Mouse (Mus musculus): ENCODE data around the gene Amn. TPM values are rescaled to one million over a fixed set of nuclear protein-coding genes. Genes with fewer than 3 reads are reported as not detected.

Amn gene
- polyA plus RNA-seq, 1 experiment from 2014 or later: 1.2 TPM

DNA sequence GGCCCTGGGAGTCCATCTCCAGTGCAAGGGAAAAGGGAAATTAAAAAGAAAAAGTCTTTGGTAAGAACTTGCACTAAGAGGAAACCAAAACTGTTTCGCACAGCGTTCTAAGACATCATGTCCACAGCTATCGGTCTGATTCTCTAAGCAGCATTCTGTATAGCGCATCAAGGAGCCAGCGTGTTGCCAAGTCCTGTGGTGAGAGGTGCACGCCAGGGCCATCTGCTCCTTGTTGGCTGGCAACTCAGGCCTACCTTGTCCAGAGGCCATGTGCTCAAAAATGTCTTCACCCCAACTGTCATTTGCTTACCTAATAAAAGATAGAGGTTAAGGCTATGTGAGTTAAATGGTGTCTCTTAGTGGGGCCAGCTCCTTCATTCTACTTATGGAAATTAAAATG is 29.0 kb upstream of the Amn start:
- Histone ChIP-seq H3K36me3 (peaks cover 54% of the 10 kb centered on the region), H3K27me3 (replicated peaks) (no peaks in the 10 kb centered on the region), H3K9ac (no peak overlapping the region), H3K4me1 (no peaks in the 10 kb centered on the region), H3K27ac (no peak overlapping the region), H3K4me3 (no peak overlapping the region), H3K4me2 (replicated peaks) (no peak overlapping the region), H3K9me3 (no peaks in the 10 kb centered on the region)
- 95% methylated on average over 6 of the region's 6 CpGs for WGBS
- no peak for ATAC-seq (ENCODE audit: low FRiP score, low read depth)

DNA sequence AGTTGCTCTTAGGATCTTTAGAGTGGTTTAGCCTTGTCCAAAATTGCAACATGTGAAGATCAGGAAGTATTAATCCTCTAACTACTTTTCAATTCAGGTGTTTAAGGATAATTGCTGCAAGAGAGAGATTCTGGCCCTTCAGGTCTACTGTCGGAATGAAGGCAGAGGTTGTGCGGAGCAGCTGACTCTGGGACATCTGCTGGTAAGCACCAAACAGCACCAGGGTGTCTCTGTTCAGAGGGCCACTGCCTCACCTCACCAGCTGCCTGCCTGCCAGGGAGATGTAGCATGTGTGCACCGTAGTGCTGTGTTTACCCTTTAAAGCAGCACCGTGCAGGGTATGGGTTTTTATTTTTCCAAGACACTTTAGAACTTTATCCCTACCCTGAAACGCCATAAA is 28.5 kb upstream of the Amn start:
- no peak for ATAC-seq (ENCODE audit: low FRiP score, low read depth)
- H3K9me3 ChIP-seq: no peaks in the 10 kb centered on the region
- H3K4me2 ChIP-seq (replicated peaks): no peak overlapping the region
- no peak overlapping the region for H3K27ac ChIP-seq
- peaks cover 58% of the 10 kb centered on the region for H3K36me3 ChIP-seq
- no peaks in the 10 kb centered on the region for H3K27me3 ChIP-seq (replicated peaks)
- no peak overlapping the region for H3K4me3 ChIP-seq
- 93% methylated on average over 5 of the region's 5 CpGs for WGBS
- no peak overlapping the region for H3K9ac ChIP-seq
- H3K4me1 ChIP-seq: no peaks in the 10 kb centered on the region

DNA sequence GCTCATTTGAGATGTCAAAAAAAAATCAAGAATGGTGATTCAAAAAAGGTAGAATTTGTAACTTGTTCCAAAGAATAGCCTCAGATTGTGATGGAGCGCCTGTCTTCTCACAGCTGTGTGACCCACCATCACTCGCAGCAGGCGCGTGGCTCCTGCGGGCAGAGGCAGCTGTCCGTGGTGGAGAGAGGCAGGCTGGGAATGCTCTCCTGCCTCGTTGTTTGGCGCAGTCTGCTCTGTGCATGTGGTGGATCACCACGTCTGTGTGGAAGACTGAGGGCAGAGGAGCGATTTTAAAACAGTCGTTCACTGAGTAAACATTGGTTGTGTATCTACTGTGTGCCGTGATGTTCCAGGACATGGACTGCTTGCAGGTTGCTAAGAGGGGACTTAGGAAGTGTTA is 27.2 kb upstream of the Amn start:
- H3K36me3 ChIP-seq: peaks cover 57% of the 10 kb centered on the region

DNA sequence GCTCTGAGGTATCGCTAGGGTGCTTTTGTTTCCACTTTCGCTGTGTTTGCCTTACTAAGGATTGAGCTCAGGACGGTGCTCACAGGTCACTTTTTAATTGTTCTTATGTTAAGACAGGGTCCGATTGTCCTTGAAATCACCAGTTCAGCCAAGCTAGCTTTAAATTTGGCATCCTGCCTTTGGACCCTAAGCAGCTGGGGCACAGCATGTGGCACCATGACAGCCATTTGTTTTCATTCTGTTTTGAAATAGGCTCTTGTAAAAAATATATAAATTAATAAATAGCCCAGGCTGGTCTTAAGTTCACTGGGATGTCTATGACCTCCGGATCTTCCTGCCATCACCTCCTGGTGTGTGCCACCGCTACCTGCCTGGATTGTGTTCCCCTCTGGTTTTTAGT is 25.8 kb upstream of the Amn start:
- Histone ChIP-seq H3K4me3 (no peak overlapping the region), H3K36me3 (peaks cover 56% of the 10 kb centered on the region), H3K9ac (no peak overlapping the region), H3K27ac (no peak overlapping the region), H3K4me2 (replicated peaks) (no peak overlapping the region), H3K9me3 (no peaks in the 10 kb centered on the region), H3K4me1 (no peaks in the 10 kb centered on the region), H3K27me3 (replicated peaks) (no peaks in the 10 kb centered on the region)
- WGBS: 86% methylated on average over 6 of the region's 6 CpGs
- no peak for ATAC-seq (ENCODE audit: low FRiP score, low read depth)

More for the DNA sequence above, 27.2 kb upstream of the Amn start:
- H3K4me1 ChIP-seq: no peaks in the 10 kb centered on the region
- H3K27ac ChIP-seq: no peak overlapping the region
- no peaks in the 10 kb centered on the region for H3K27me3 ChIP-seq (replicated peaks)
- no peaks in the 10 kb centered on the region for H3K9me3 ChIP-seq
- H3K4me2 ChIP-seq (replicated peaks): no peak overlapping the region
- no peak overlapping the region for H3K9ac ChIP-seq
- WGBS: 91% methylated on average over 12 of the region's 12 CpGs
- no peak overlapping the region for H3K4me3 ChIP-seq
- no peak for ATAC-seq (ENCODE audit: low FRiP score, low read depth)

DNA sequence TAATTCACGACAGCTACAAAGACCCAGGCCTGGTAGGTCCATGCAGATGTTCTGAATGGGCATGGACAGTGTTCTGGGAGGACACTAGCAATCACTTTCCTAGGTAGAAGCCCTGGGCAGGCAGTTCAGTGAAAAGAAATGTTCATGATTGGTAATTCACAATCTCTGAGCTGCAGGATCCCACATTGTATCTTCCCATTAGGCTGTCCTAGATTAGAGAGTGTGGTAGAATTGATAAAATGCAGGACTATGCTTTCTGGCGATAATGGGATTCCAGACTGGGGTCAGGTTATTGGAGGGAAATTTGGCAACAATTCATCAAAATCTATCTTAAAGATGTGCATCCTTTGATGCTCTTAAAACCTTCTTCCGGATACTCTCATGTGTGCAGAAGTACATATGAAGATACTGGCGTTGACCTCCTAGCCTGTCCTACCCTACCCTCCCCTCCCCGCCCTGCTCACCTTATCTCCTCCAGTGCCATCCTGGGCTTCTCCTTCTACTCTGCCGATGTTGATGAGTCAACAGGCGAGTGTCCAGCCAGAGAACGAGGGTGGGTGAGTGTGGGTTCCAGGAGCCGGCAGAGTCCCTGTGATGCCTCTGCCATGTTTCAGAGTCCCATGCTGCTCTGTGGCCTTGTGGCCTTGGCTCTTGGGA is 24.0 kb upstream of the Amn start:
- no peak overlapping the region for H3K9ac ChIP-seq
- H3K4me1 ChIP-seq: no peaks in the 10 kb centered on the region
- no peak for ATAC-seq (ENCODE audit: low FRiP score, low read depth)
- H3K9me3 ChIP-seq: no peaks in the 10 kb centered on the region
- WGBS: 92% methylated on average over 9 of the region's 9 CpGs
- H3K27me3 ChIP-seq (replicated peaks): no peaks in the 10 kb centered on the region
- no peak overlapping the region for H3K4me3 ChIP-seq
- no peak overlapping the region for H3K4me2 ChIP-seq (replicated peaks)
- H3K27ac ChIP-seq: no peak overlapping the region
- H3K36me3 ChIP-seq: peaks cover 56% of the 10 kb centered on the region

DNA sequence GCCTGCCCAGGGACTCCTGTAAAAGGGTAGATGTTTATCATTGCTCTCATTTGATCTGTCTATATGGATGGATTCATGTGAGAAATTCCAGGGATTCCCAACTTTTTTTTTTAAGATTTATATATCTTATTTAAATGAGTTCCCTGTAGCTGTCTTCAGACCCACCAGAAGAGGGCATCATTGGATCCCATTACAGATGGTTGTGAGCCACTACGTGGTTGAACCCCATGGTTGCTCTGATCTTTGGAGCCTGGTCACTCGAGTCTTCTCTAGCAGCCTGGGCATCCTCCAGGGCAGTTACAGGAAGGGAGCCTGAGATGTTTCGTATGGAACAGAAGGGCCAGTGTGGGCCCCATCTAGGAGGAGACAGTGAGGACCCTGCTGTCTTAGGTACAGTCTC is 21.8 kb upstream of the Amn start:
- WGBS: 67% methylated on average over 3 of the region's 3 CpGs
- Histone ChIP-seq H3K27me3 (replicated peaks) (no peaks in the 10 kb centered on the region), H3K27ac (no peak overlapping the region), H3K36me3 (peaks cover 38% of the 10 kb centered on the region), H3K9me3 (no peaks in the 10 kb centered on the region), H3K9ac (no peak overlapping the region), H3K4me2 (replicated peaks) (no peak overlapping the region), H3K4me3 (no peak overlapping the region), H3K4me1 (no peaks in the 10 kb centered on the region)
- ATAC-seq (ENCODE audit: low FRiP score, low read depth): no peak

DNA sequence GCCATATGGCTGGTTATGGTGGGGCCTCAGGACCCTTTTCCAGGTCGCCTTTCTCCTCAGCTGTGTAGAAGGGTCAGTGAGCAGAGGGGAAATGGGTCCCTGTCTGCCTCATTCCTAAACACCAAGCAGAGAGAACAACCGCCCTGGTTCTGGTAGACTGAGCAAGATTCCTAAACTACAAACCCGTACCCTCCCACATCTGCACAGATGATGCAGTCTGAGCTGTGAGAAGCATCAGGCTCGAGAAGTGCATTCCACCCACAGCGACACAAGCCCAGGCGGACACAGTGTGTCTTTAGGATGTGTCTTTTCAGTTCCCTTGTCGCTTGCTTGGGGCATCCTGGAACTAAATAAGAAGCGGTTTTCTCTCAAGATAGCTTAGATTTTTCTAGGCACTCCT is 20.8 kb upstream of the Amn start:
- no peaks in the 10 kb centered on the region for H3K27me3 ChIP-seq (replicated peaks)
- ATAC-seq (ENCODE audit: low FRiP score, low read depth): no peak
- WGBS: 86% methylated on average over 8 of the region's 8 CpGs
- H3K4me1 ChIP-seq: no peaks in the 10 kb centered on the region
- H3K9me3 ChIP-seq: no peaks in the 10 kb centered on the region
- no peak overlapping the region for H3K9ac ChIP-seq
- H3K4me2 ChIP-seq (replicated peaks): no peak overlapping the region
- H3K27ac ChIP-seq: no peak overlapping the region
- no peak overlapping the region for H3K4me3 ChIP-seq
- H3K36me3 ChIP-seq: peaks cover 38% of the 10 kb centered on the region

DNA sequence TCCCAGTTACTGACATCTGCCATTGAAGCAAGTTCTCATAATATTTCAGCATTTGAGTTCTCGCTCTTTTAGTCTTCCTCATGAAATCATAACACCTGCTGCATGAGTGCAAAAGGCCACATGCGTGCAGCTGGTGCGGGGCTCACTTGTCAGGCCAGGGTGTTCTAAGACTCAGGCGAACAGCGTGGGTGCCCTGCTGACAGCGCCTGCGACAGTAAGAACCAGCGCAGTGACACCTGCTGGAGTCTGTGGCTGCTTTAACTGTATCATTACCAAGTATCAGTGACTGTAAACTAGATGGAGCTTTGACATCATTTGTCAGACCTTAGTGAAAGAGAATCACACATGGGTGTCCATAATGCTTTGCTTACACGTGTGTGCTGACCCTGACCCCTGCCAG is 19.7 kb upstream of the Amn start:
- no peaks in the 10 kb centered on the region for H3K27me3 ChIP-seq (replicated peaks)
- 79% methylated on average over 9 of the region's 9 CpGs for WGBS
- H3K4me1 ChIP-seq: no peaks in the 10 kb centered on the region
- H3K36me3 ChIP-seq: peaks cover 43% of the 10 kb centered on the region
- no peak overlapping the region for H3K4me3 ChIP-seq
- no peak overlapping the region for H3K27ac ChIP-seq
- H3K4me2 ChIP-seq (replicated peaks): no peak overlapping the region
- H3K9ac ChIP-seq: no peak overlapping the region
- no peaks in the 10 kb centered on the region for H3K9me3 ChIP-seq
- ATAC-seq (ENCODE audit: low FRiP score, low read depth): no peak

DNA sequence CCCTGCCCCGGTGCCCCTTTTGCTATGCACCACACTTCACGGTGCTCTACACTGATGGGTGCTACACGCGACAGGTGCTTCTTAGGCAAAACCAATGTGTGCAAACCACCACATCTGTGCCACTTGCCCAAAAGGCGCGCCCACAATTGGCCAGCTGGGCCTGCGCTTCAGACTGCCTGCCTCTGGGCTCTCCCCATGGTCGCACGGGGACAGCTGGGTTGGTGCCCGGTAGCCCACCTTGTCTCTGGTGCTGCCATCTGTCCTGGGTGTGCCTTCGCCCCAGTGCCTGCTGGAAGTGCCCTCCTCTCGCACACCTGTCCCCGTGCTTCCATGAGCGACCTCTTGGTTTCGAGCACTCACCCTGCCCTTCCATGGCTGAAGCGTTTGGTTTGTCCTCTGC is 7.2 kb upstream of the Amn start:
- H3K4me2 ChIP-seq (replicated peaks): no peak overlapping the region
- no peak for ATAC-seq (ENCODE audit: low FRiP score, low read depth)
- no peak overlapping the region for H3K27ac ChIP-seq
- H3K27me3 ChIP-seq (replicated peaks): no peaks in the 10 kb centered on the region
- H3K36me3 ChIP-seq: peaks cover 38% of the 10 kb centered on the region
- no peaks in the 10 kb centered on the region for H3K4me1 ChIP-seq
- H3K9me3 ChIP-seq: no peaks in the 10 kb centered on the region
- 95% methylated on average over 16 of the region's 16 CpGs for WGBS
- H3K4me3 ChIP-seq: no peak overlapping the region
- H3K9ac ChIP-seq: no peak overlapping the region

DNA sequence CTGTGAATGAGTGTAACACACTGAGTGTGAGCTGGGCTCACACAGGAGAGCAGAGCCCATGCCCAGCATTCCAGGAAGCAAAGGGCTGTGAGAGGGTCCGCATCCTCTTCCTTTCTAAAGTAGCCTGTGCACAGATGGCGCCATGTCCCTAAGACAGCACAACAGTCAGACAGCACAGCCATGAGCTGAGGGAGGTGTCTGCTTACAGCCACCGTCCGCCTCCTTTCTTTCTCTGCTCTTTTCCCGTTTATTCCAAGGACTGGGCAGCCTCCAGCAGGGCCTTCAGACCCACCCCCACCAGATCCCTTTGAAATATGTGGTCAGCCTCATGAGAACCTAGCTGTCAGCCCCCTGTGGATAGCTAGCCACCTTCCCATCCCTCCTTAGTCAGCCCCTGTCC is 5.7 kb upstream of the Amn start:
- 70% methylated on average over 5 of the region's 5 CpGs for WGBS
- Histone ChIP-seq H3K9me3 (no peaks in the 10 kb centered on the region), H3K36me3 (peaks cover 38% of the 10 kb centered on the region), H3K4me2 (replicated peaks) (no peak overlapping the region), H3K4me3 (no peak overlapping the region), H3K27ac (no peak overlapping the region), H3K9ac (no peak overlapping the region), H3K27me3 (replicated peaks) (peaks cover 11% of the 10 kb centered on the region), H3K4me1 (no peaks in the 10 kb centered on the region)
- no peak for ATAC-seq (ENCODE audit: low FRiP score, low read depth)

DNA sequence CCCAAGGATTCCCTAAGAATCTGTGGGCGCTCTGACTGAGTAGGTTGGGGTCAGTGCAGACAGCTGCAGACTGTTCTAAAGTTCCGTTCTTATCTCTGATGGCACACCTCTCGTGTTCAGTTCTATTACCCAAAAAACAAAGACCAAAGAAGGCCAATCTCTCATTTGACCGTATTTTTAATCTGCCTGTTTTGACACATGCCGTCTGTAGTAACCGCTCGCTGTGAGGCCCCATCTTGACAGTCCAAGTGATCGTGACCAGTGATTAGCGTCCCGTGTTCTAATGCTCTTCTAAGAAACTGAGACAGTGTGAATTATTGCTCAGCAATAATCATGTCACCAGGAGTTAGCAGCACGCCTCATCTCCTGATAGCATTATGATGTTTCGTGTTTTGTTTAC is 4.3 kb upstream of the Amn start:
- 84% methylated on average over 12 of the region's 12 CpGs for WGBS
- ATAC-seq (ENCODE audit: low FRiP score, low read depth): no peak

DNA sequence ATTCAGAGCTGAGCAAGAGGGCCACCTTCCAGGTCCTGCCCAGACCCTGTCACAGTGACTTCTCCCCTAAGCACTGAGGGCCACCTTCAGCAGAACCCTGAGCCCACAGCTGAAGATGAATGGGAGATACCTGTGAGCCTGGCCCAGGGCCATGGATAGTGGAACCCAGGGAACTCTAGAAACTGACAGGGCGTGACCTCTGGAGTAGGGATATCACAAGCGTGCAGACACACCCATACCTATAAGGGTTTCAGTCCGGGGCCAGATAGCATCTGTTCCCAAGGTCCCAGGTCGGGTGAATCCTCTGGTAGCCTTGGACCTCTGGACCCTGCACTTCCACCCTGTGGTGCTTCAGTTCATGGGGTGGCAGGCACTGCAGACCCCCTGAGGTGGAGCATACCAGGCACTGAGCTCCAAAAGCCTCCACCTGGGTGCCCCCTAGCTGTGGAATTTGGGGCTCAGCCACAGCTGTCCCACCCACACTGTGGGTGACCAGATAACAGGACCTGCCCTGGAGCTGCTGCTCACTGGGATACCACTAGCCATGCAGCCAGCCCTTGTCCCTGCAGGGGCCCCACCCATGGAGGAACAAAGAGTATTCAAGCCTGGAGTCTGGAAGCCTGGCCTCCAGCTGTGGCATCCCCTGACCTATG is 3.1 kb upstream of the Amn start:
- ATAC-seq (ENCODE audit: low FRiP score, low read depth): no peak
- Histone ChIP-seq H3K4me2 (replicated peaks) (no peak overlapping the region), H3K9ac (no peak overlapping the region), H3K9me3 (no peaks in the 10 kb centered on the region), H3K27ac (no peak overlapping the region), H3K36me3 (peaks cover 19% of the 10 kb centered on the region), H3K4me1 (no peaks in the 10 kb centered on the region), H3K4me3 (no peak overlapping the region), H3K27me3 (replicated peaks) (peaks cover 37% of the 10 kb centered on the region)
- WGBS: 73% methylated on average over 4 of the region's 4 CpGs

More for the DNA sequence above, 4.3 kb upstream of the Amn start:
- no peak overlapping the region for H3K4me2 ChIP-seq (replicated peaks)
- no peak overlapping the region for H3K4me3 ChIP-seq
- peaks cover 25% of the 10 kb centered on the region for H3K27me3 ChIP-seq (replicated peaks)
- no peak overlapping the region for H3K9ac ChIP-seq
- no peaks in the 10 kb centered on the region for H3K4me1 ChIP-seq
- H3K9me3 ChIP-seq: no peaks in the 10 kb centered on the region
- no peak overlapping the region for H3K27ac ChIP-seq
- peaks cover 24% of the 10 kb centered on the region for H3K36me3 ChIP-seq

DNA sequence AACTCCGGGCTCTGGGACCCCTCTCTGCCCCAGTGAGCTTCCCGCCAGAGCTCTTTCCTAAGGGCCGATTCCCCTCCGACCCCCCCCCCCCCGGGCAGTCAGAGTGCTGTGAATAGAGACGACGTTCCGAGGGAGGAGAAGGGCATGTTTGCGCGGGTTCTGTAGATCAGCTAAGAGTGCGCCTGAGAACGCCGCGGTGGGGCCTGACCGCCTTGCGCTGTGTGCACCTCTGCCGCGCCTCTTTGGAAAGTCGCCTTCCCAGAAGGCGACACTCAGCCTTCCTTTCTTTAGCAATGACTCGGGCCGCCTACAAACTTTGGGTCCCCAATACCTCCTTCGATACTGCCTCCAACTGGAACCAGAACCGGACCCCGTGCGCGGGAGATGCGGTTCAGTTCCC is 511 bp downstream of the Amn start:
- peaks cover 22% of the 10 kb centered on the region for H3K4me1 ChIP-seq
- H3K4me3 ChIP-seq: no peak overlapping the region
- peaks cover 73% of the 10 kb centered on the region for H3K27me3 ChIP-seq (replicated peaks)
- H3K36me3 ChIP-seq: 0 out of 2 replicates have a peak, but pooled peaks cover 4% of the 10 kb centered on the region
- WGBS: 7% methylated on average over 28 of the region's 28 CpGs
- H3K27ac ChIP-seq: no peak overlapping the region
- H3K9me3 ChIP-seq: no peaks in the 10 kb centered on the region
- no peak overlapping the region for H3K9ac ChIP-seq
- H3K4me2 ChIP-seq (replicated peaks): no peak overlapping the region
- no peak for ATAC-seq (ENCODE audit: low FRiP score, low read depth)

Data from neural tube, embryonic 12.5 days (tissue).